Mouse (Mus musculus) embryonic facial prominence, embryonic 11.5 days (tissue): ENCODE data around the gene Fgfr2. TPM values are rescaled to one million over a fixed set of nuclear protein-coding genes. Genes with fewer than 3 reads are reported as not detected.
A peak's percentile ranks its signal among the peaks of the same experiment; 100 is the strongest.

Experiments
- ATAC-seq: fragments of 200-750 bp; cut with Nextera tagmentation; replicated peaks from 2 replicates; pipeline ENCODE4 v1.8.0; 2017; ENCODE audit warnings: low read depth; ENCODE audit not compliant: insufficient number of reproducible peaks, low FRiP score, low TSS enrichment
- DNase-seq: peaks from one replicate; pipeline ENCODE4 v3.0.0-alpha.2; 2015; ENCODE audit warnings: low spot score
- H3K27ac ChIP-seq: fragments of 300-500 bp; sonication (generic); replicated peaks from 2 replicates; pipeline ENCODE4 v1.5.1; 2014; ENCODE audit warnings: mild to moderate bottlenecking, low read depth, low read length, control low read depth
- H3K27me3 ChIP-seq: fragments of 300-500 bp; sonication (generic); 2 replicates; pipeline ENCODE4 v1.6.1; 2014; ENCODE audit warnings: mild to moderate bottlenecking, low read length, moderate library complexity, mixed read lengths; ENCODE audit not compliant: control insufficient read depth, insufficient read depth
- H3K36me3 ChIP-seq: fragments of 300-500 bp; sonication (generic); replicated peaks from 2 replicates; pipeline ENCODE4 v1.6.1; 2014; ENCODE audit warnings: low read depth, mild to moderate bottlenecking, low read length, moderate library complexity, mixed read lengths; ENCODE audit not compliant: control insufficient read depth, insufficient read depth
- H3K4me1 ChIP-seq: fragments of 300-500 bp; sonication (generic); 2 replicates; pipeline ENCODE4 v1.6.1; 2014; ENCODE audit warnings: low read length, mixed read lengths; ENCODE audit not compliant: control insufficient read depth, insufficient read depth
- H3K4me2 ChIP-seq: fragments of 300-500 bp; sonication (generic); 2 replicates; pipeline ENCODE4 v1.6.1; 2014; ENCODE audit warnings: low read depth, mild to moderate bottlenecking, control low read depth, low read length, moderate library complexity
- H3K4me3 ChIP-seq: fragments of 300-500 bp; sonication (generic); 2 replicates; pipeline ENCODE4 v1.5.1; 2014; ENCODE audit warnings: low read depth, low read length, control low read depth
- H3K9ac ChIP-seq: fragments of 300-500 bp; sonication (generic); replicated peaks from 2 replicates; pipeline ENCODE4 v1.6.1; 2014; ENCODE audit warnings: mild to moderate bottlenecking, control low read depth, low read length
- H3K9me3 ChIP-seq: fragments of 300-500 bp; sonication (generic); replicated peaks from 2 replicates; pipeline ENCODE4 v1.6.1; 2016; ENCODE audit warnings: mild to moderate bottlenecking, low read length, inconsistent platforms, mixed read lengths; ENCODE audit not compliant: control insufficient read depth
- WGBS: fragments of 180-500 bp; shearing (Covaris S2); extraction: QIAGEN DNeasy Blood & Tissue Kit; methylation state at CpG from one replicate; pipeline ENCODE4 v1.1.7; 2014; 5-methylcytosine and 5-hydroxymethylcytosine counted together
- polyA plus RNA-seq: library from polyadenylated mRNA; unstranded; fragments of >200 nt; fragmentation: Nextera tagmentation; extraction: Ambion mirVana; gene quantifications from 2 replicates; pipeline ENCODE4 v1.2.1, GENCODE M21; 2014

Gene Fgfr2
- polyA plus RNA-seq, 1 experiment from 2014 or later, result 75.6 TPM

- DNase-seq (peak; percentile 38), ATAC-seq (no peak)
- H3K27me3 ChIP-seq, result no peaks in the 10 kb centered on the region
- H3K9me3 ChIP-seq, result no peaks in the 10 kb centered on the region
- H3K27ac ChIP-seq, result no peak overlapping the region
- H3K4me1 ChIP-seq, result no peaks in the 10 kb centered on the region
- WGBS, result 43% methylated on average over 4 of the region's 4 CpGs
- no peak overlapping the region for H3K9ac ChIP-seq
- no peak overlapping the region for H3K4me3 ChIP-seq
- H3K36me3 ChIP-seq, result no peaks in the 10 kb centered on the region
- H3K4me2 ChIP-seq, result no peak overlapping the region
Observed at GRCm38 (mm10) chr7:131182685-131183084, 1940.5 kb downstream of the Fgfr2 start.

GRCm38 (mm10) chr7:131174121-131174520, 1949.0 kb downstream of the Fgfr2 start, which contains the start of gene 5430419D17Rik:
TSS of gene 5430419D17Rik (plus strand) at chr7:131174402.
- no peak for ATAC-seq

GRCm38 (mm10) chr7:131169099-131169498, 1954.1 kb downstream of the Fgfr2 start:
- no peaks in the 10 kb centered on the region for H3K27me3 ChIP-seq
- H3K4me2 ChIP-seq, result no peak overlapping the region
- no peaks in the 10 kb centered on the region for H3K4me1 ChIP-seq
- no peak for DNase-seq
- 47% methylated on average over 2 of the region's 2 CpGs for WGBS
- H3K27ac ChIP-seq, result no peak overlapping the region
- ATAC-seq, result no peak
- H3K9me3 ChIP-seq, result no peaks in the 10 kb centered on the region
- no peak overlapping the region for H3K9ac ChIP-seq
- no peak overlapping the region for H3K4me3 ChIP-seq
- H3K36me3 ChIP-seq, result no peaks in the 10 kb centered on the region

More at GRCm38 (mm10) chr7:131174121-131174520, 1949.0 kb downstream of the Fgfr2 start, which contains the start of gene 5430419D17Rik:
- Histone ChIP-seq H3K4me2 (no peak within 1 kb of the TSS), H3K9ac (no peak within 1 kb of the TSS), H3K9me3 (no peaks in the 10 kb centered on the region), H3K27me3 (no peaks in the 10 kb centered on the region), H3K4me3 (no peak within 1 kb of the TSS), H3K36me3 (no peaks in the 10 kb centered on the region), H3K4me1 (no peaks in the 10 kb centered on the region), H3K27ac (no peak within 1 kb of the TSS)
- DNase-seq, result no peak
- 87% methylated on average over 9 of the region's 9 CpGs for WGBS

- Histone ChIP-seq H3K9me3 (no peaks in the 10 kb centered on the region), H3K4me1 (no peaks in the 10 kb centered on the region), H3K27ac (no peak overlapping the region), H3K4me2 (no peak overlapping the region), H3K9ac (no peak overlapping the region), H3K36me3 (no peaks in the 10 kb centered on the region), H3K27me3 (no peaks in the 10 kb centered on the region), H3K4me3 (no peak overlapping the region)
- no peak for DNase-seq
- WGBS, result 77% methylated on average over 3 of the region's 3 CpGs
- no peak for ATAC-seq
Observed at GRCm38 (mm10) chr7:131167771-131168170, 1955.4 kb downstream of the Fgfr2 start.

- H3K9ac ChIP-seq, result no peak overlapping the region
- no peak overlapping the region for H3K4me2 ChIP-seq
- no peaks in the 10 kb centered on the region for H3K27me3 ChIP-seq
- H3K27ac ChIP-seq, result no peak overlapping the region
- ATAC-seq, result no peak
- WGBS, result 66% methylated on average over 7 of the region's 7 CpGs
- no peak overlapping the region for H3K4me3 ChIP-seq
- H3K36me3 ChIP-seq, result no peaks in the 10 kb centered on the region
- H3K9me3 ChIP-seq, result no peaks in the 10 kb centered on the region
- DNase-seq, result no peak
- no peaks in the 10 kb centered on the region for H3K4me1 ChIP-seq
Observed at GRCm38 (mm10) chr7:131162251-131162650, 1960.9 kb downstream of the Fgfr2 start.

GRCm38 (mm10) chr7:131153044-131153443, 1970.1 kb downstream of the Fgfr2 start:
- 79% methylated on average over 5 of the region's 5 CpGs for WGBS
- Histone ChIP-seq H3K4me3 (no peak overlapping the region), H3K9me3 (no peaks in the 10 kb centered on the region), H3K27ac (no peak overlapping the region), H3K4me2 (no peak overlapping the region), H3K9ac (no peak overlapping the region), H3K27me3 (no peaks in the 10 kb centered on the region), H3K36me3 (no peaks in the 10 kb centered on the region), H3K4me1 (no peaks in the 10 kb centered on the region)
- no peak for DNase-seq
- no peak for ATAC-seq

GRCm38 (mm10) chr7:131150179-131150578, 1973.0 kb downstream of the Fgfr2 start:
- H3K4me1 ChIP-seq, result no peaks in the 10 kb centered on the region
- no peak overlapping the region for H3K4me2 ChIP-seq
- no peaks in the 10 kb centered on the region for H3K36me3 ChIP-seq
- DNase-seq, result no peak
- H3K9ac ChIP-seq, result no peak overlapping the region
- H3K4me3 ChIP-seq, result no peak overlapping the region
- H3K27ac ChIP-seq, result no peak overlapping the region
- WGBS, result 92% methylated on average over 3 of the region's 3 CpGs
- ATAC-seq, result no peak
- H3K27me3 ChIP-seq, result no peaks in the 10 kb centered on the region
- H3K9me3 ChIP-seq, result no peaks in the 10 kb centered on the region

- Histone ChIP-seq H3K9me3 (no peaks in the 10 kb centered on the region), H3K27me3 (no peaks in the 10 kb centered on the region), H3K4me2 (no peak within 1 kb of the TSS), H3K36me3 (no peaks in the 10 kb centered on the region), H3K4me3 (no peak within 1 kb of the TSS), H3K4me1 (no peaks in the 10 kb centered on the region), H3K9ac (no peak within 1 kb of the TSS), H3K27ac (no peak within 1 kb of the TSS)
- DNase-seq (no peak), ATAC-seq (no peak)
- 91% methylated on average over 2 of the region's 2 CpGs for WGBS
Observed at GRCm38 (mm10) chr7:131146214-131146613, 1976.9 kb downstream of the Fgfr2 start, which contains the start of gene 4933402N03Rik. TSS of gene 4933402N03Rik (minus strand) at chr7:131146314.
